Mouse (Mus musculus) small intestine, adult 2 months (tissue): ENCODE data around the gene Dclk1.

Experiments used
- CTCF ChIP-seq: fragments of 200-500 bp; IDR thresholded peaks from 2 replicates; pipeline ENCODE4 v1.5.1; 2012; ENCODE audit warnings: low read depth, mild to moderate bottlenecking, control low read depth, inconsistent platforms, low read length, moderate library complexity, mixed read lengths; ENCODE audit not compliant: insufficient replicate concordance, insufficient read length; ENCODE audit errors: extremely low read depth
- POLR2A ChIP-seq: fragments of 200-500 bp; IDR thresholded peaks from 2 replicates; pipeline ENCODE4 v1.6.1; 2012; ENCODE audit warnings: low read depth, mild to moderate bottlenecking, control low read depth, inconsistent platforms, low read length, moderate library complexity

DNA sequence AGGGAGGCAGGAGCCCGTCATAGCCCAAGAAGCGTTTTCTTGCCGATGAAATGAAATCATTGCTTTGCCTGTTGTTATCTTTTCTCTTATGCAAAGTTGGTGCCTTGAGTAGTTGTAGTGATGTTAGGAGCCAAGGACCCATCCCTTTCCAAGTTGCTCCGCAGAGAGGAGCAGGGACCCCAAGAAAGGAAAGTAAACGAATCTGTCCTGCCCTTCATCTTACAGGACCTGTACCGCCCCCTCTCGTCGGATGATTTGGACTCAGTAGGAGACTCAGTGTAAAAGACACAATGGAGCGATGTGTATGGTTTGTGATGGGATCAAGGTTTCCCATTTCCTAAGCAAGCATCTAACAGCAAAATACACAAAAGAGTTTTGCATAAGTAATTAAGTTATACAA, 224.2 kb downstream of the Dclk1 start:
- TF ChIP-seq POLR2A (no peak), CTCF (no peak)
